Comparison of ENCODE assay signal across 35 mouse cellular contexts in the genomic region with DNA sequence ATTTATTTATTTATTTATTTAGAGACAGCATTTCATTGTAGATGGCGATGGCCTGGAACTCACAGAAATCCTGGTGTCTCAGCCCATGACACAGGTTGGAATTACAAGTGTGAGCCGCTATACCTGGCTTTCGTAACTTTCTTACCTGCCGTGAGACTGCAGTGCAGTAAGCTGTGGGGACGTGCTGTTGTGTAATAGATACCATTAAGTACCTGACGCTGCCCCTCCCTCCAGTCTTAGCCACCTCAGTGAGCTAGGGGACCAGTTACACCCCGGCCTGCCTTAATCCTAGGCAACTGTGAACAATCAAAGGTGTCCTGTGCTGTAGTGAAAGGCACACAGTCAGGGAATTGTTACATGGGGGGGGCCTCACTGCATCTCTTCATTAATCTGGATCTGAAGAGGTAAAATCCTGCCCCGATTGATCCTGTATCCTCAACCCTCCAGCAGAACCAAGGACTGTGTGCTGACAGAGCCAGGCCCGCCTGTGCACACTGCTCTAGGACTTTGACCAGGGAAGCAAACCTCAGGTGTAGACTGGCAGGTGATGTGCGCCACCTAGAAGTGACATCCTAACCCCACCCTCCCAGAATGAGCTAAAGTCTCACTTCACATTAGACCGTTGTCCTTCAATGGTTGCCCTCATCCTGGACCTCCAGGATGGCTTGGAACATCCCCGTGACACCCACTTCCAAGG. TPM values are rescaled to one million over a fixed set of nuclear protein-coding genes. Genes with fewer than 3 reads are reported as not detected.
A peak's percentile ranks its signal among the peaks of the same experiment; 100 is the strongest.
DNase-seq lines count a peak whose midpoint lies in the region; ATAC-seq and TF ChIP-seq lines count a peak whose summit lies in the region.
"Had no signal": no experiment of that assay in that cellular context is flagged by ENCODE, and none has a peak within 500 bp of the region (broad histone marks: within the 10 kb centered on the region; RNA-seq: fewer than 3 reads in every experiment).

No protein-coding gene starts in this region.

- no peak for TF ChIP-seq CTCF in forebrain, postnatal 0 days (IDR thresholded peaks at IDR 0.05; ENCODE audit: low read depth)

- no peak overlapping the region for H3K4me2 ChIP-seq in forebrain, postnatal 0 days (ENCODE audit: low read depth)
- no peak overlapping the region for H3K4me2 ChIP-seq in lung, embryonic 16.5 days (ENCODE audit: low read depth, low read length)
- H3K4me2 ChIP-seq in intestine, embryonic 16.5 days (ENCODE audit: low read depth, low read length): no peak overlapping the region
- H3K4me2 ChIP-seq: forebrain, embryonic 15.5 days; heart, embryonic 13.5 days; hindbrain, embryonic 14.5 days; liver, embryonic 15.5 days; midbrain, embryonic 15.5 days; stomach, embryonic 15.5 days had no signal

- DNase-seq in forebrain, embryonic 10.5 days (ENCODE audit: extremely low spot score, low spot score): no peak
- DNase-seq in forebrain, postnatal 0 days: no peak
- DNase-seq in lung, postnatal 10 days: no peak
- DNase-seq in yolk sac, embryonic 10.5 days (ENCODE audit: low spot score): peak; percentile 48
- no peak for DNase-seq in neural tube, embryonic 10.5 days (ENCODE audit: extremely low spot score, low spot score)
- DNase-seq: adrenal gland, adult 8-10 months; cerebellum, adult 8-10 months; cerebellum, postnatal 25 days; gastrocnemius, adult 2 months; gastrocnemius, postnatal 36 days; heart, postnatal 10 days; kidney, adult 2 months; kidney, postnatal 36 days; right cerebral cortex, postnatal 4 days had no signal

- H3K27ac ChIP-seq in forebrain, embryonic 10.5 days: peak overlapping the region; percentile 32
- H3K27ac ChIP-seq in forebrain, postnatal 0 days (ENCODE audit: low read depth, low read length): no peak overlapping the region
- H3K27ac ChIP-seq in lung, embryonic 16.5 days (ENCODE audit: low read length): no peak overlapping the region
- H3K27ac ChIP-seq in intestine, embryonic 16.5 days (ENCODE audit: low read length): peak overlapping the region; percentile 69
- H3K27ac ChIP-seq: gastrocnemius, adult 2 months; heart, embryonic 13.5 days; left cerebral cortex, adult 2 months; stomach, embryonic 15.5 days had no signal

- no peaks in the 10 kb centered on the region for H3K9me3 ChIP-seq in forebrain, embryonic 10.5 days
- H3K9me3 ChIP-seq in forebrain, postnatal 0 days (ENCODE audit: low read length): no peaks in the 10 kb centered on the region
- no peaks in the 10 kb centered on the region for H3K9me3 ChIP-seq in lung, embryonic 16.5 days (ENCODE audit: control insufficient read depth, low read length)
- no peaks in the 10 kb centered on the region for H3K9me3 ChIP-seq in intestine, embryonic 16.5 days (ENCODE audit: control insufficient read depth, low read length)
- H3K9me3 ChIP-seq: forebrain, embryonic 15.5 days; heart, embryonic 13.5 days; liver, embryonic 15.5 days; midbrain, embryonic 15.5 days; stomach, embryonic 15.5 days had no signal

- WGBS in forebrain, embryonic 10.5 days: 84% methylated on average over 12 of the region's 12 CpGs
- WGBS in forebrain, postnatal 0 days: 89% methylated on average over 12 of the region's 12 CpGs
- WGBS in lung, embryonic 16.5 days: 65% methylated on average over 12 of the region's 12 CpGs
- 68% methylated on average over 12 of the region's 12 CpGs for WGBS in intestine, embryonic 16.5 days

- no peak for ATAC-seq in forebrain, postnatal 0 days
- 0 out of 2 replicates have a peak, but pooled peaks have one; percentile 22 for ATAC-seq in lung, embryonic 16.5 days (ENCODE audit: low read depth)
- peak; percentile 78 for ATAC-seq in intestine, embryonic 16.5 days
- ATAC-seq: forebrain, embryonic 15.5 days; midbrain, embryonic 15.5 days had no signal

- H3K9ac ChIP-seq in forebrain, postnatal 0 days: no peak overlapping the region
- H3K9ac ChIP-seq in lung, embryonic 16.5 days (ENCODE audit: low read length): no peak overlapping the region
- no peak overlapping the region for H3K9ac ChIP-seq in intestine, embryonic 16.5 days (ENCODE audit: low read depth, low read length)
- H3K9ac ChIP-seq: forebrain, embryonic 15.5 days; heart, embryonic 13.5 days; hindbrain, embryonic 14.5 days; liver, embryonic 15.5 days; midbrain, embryonic 15.5 days; stomach, embryonic 15.5 days had no signal

- no peak overlapping the region for H3K4me3 ChIP-seq in forebrain, embryonic 10.5 days
- H3K4me3 ChIP-seq in forebrain, postnatal 0 days (ENCODE audit: low read depth, low read length): no peak overlapping the region
- H3K4me3 ChIP-seq in lung, embryonic 16.5 days (ENCODE audit: low read length): no peak overlapping the region
- H3K4me3 ChIP-seq in intestine, embryonic 16.5 days (ENCODE audit: low read length): no peak overlapping the region
- H3K4me3 ChIP-seq: forebrain, embryonic 15.5 days; gastrocnemius, adult 2 months; heart, embryonic 13.5 days; layer of hippocampus, adult 2 months; left cerebral cortex, adult 2 months; liver, embryonic 15.5 days; midbrain, embryonic 15.5 days; stomach, embryonic 15.5 days had no signal

- peaks cover 41% of the 10 kb centered on the region for H3K4me1 ChIP-seq in forebrain, embryonic 10.5 days
- peaks cover 5% of the 10 kb centered on the region; the same call in 1 of the 2 replicates for H3K4me1 ChIP-seq in forebrain, postnatal 0 days (ENCODE audit: insufficient read depth)
- peaks cover 12% of the 10 kb centered on the region for H3K4me1 ChIP-seq in lung, embryonic 16.5 days (replicated peaks; ENCODE audit: control insufficient read depth, insufficient read depth, low read length)
- peaks cover 21% of the 10 kb centered on the region for H3K4me1 ChIP-seq in intestine, embryonic 16.5 days (ENCODE audit: control insufficient read depth, insufficient read depth, low read length)

- H3K27me3 ChIP-seq in forebrain, embryonic 10.5 days (ENCODE audit: poor library complexity, severe bottlenecking): no peaks in the 10 kb centered on the region
- no peaks in the 10 kb centered on the region for H3K27me3 ChIP-seq in forebrain, postnatal 0 days (ENCODE audit: insufficient read depth, low read length)
- no peaks in the 10 kb centered on the region for H3K27me3 ChIP-seq in lung, embryonic 16.5 days (ENCODE audit: control insufficient read depth, insufficient read depth, low read depth, low read length)
- H3K27me3 ChIP-seq in intestine, embryonic 16.5 days (replicated peaks; ENCODE audit: control insufficient read depth, insufficient read depth, low read length): no peaks in the 10 kb centered on the region
- H3K27me3 ChIP-seq: forebrain, embryonic 15.5 days; heart, embryonic 13.5 days; liver, embryonic 15.5 days; midbrain, embryonic 15.5 days; stomach, embryonic 15.5 days had no signal

- H3K36me3 ChIP-seq in forebrain, embryonic 10.5 days (replicated peaks): no peaks in the 10 kb centered on the region
- no peaks in the 10 kb centered on the region for H3K36me3 ChIP-seq in forebrain, postnatal 0 days (ENCODE audit: insufficient read depth)
- no peaks in the 10 kb centered on the region for H3K36me3 ChIP-seq in lung, embryonic 16.5 days (ENCODE audit: control insufficient read depth, insufficient read depth, low read length)
- no peaks in the 10 kb centered on the region for H3K36me3 ChIP-seq in intestine, embryonic 16.5 days (ENCODE audit: control insufficient read depth, insufficient read depth, low read length)
- H3K36me3 ChIP-seq: forebrain, embryonic 15.5 days; G1E; heart, embryonic 13.5 days; liver, embryonic 15.5 days; midbrain, embryonic 15.5 days; stomach, embryonic 15.5 days had no signal

RNA-seq across cellular contexts. Expression of a gene that starts 21.9 kb away (rescaled TPM):
- polyA plus RNA-seq in forebrain, embryonic 10.5 days (2016; fragmentation: Nextera tagmentation; extraction: Ambion mirVana): not detected in 2 replicates
- not detected in 2 replicates for total RNA-seq in forebrain, postnatal 0 days (2014; rRNA removed)
- 0.24 TPM in 1 of 2 replicates, not detected in the other for polyA plus RNA-seq in forebrain, postnatal 0 days (2015; fragmentation: Nextera tagmentation; extraction: Ambion mirVana)
- polyA plus RNA-seq in lung, embryonic 16.5 days (2015; fragmentation: Nextera tagmentation; extraction: Ambion mirVana): not detected in 2 replicates
- polyA plus RNA-seq in intestine, embryonic 16.5 days (2015; fragmentation: Nextera tagmentation; extraction: Ambion mirVana): 2.1 and 3.0 TPM in 2 replicates
- total RNA-seq: adrenal gland, adult 8-10 months; G1E; gastrocnemius, adult 2 months; gastrocnemius, postnatal 36 days; heart, adult 8-10 months; heart, postnatal 10 days; hematopoietic stem cell, adult 5-6 weeks; layer of hippocampus, adult 2 months; layer of hippocampus, postnatal 14 days; left cerebral cortex, adult 2 months; left cerebral cortex, postnatal 25 days; neutrophil, adult 5-6 weeks had no signal
- polyA plus RNA-seq: embryonic facial prominence, embryonic 11.5 days; forebrain, embryonic 15.5 days; G1E; heart, embryonic 13.5 days; hindbrain, embryonic 14.5 days; kidney, embryonic 16.5 days; limb, embryonic 14.5 days; liver, embryonic 15.5 days; midbrain, embryonic 15.5 days; neural tube, embryonic 11.5 days; urinary bladder, adult 2 months had no signal

RNA-seq across cellular contexts. Expression of a gene that starts 30.3 kb away (rescaled TPM):
- 0.28 and 0.37 TPM in 2 replicates for polyA plus RNA-seq in forebrain, embryonic 10.5 days (2016; fragmentation: Nextera tagmentation; extraction: Ambion mirVana)
- not detected in 2 replicates for total RNA-seq in forebrain, postnatal 0 days (2014; rRNA removed)
- 0.13 and 0.25 TPM in 2 replicates for polyA plus RNA-seq in forebrain, postnatal 0 days (2015; fragmentation: Nextera tagmentation; extraction: Ambion mirVana)
- 0.28 and 0.55 TPM in 2 replicates for polyA plus RNA-seq in lung, embryonic 16.5 days (2015; fragmentation: Nextera tagmentation; extraction: Ambion mirVana)
- polyA plus RNA-seq in intestine, embryonic 16.5 days (2015; fragmentation: Nextera tagmentation; extraction: Ambion mirVana): 157 and 177 TPM in 2 replicates
- total RNA-seq: gastrocnemius, adult 2 months; gastrocnemius, postnatal 36 days; layer of hippocampus, adult 2 months; layer of hippocampus, postnatal 14 days; left cerebral cortex, adult 2 months; left cerebral cortex, postnatal 25 days; neutrophil, adult 5-6 weeks had no signal
- polyA plus RNA-seq: G1E; urinary bladder, adult 2 months had no signal

Comparison
In these comparisons a context has a peak if more than half of its experiments do, and no peak if none do; other contexts are left out.
1. H3K27ac ChIP-seq: peak in forebrain, embryonic 10.5 days (single experiment) and intestine, embryonic 16.5 days (single experiment); none in forebrain, postnatal 0 days (single experiment) and lung, embryonic 16.5 days (single experiment).
2. RNA of a gene that starts 30.3 kb away (polyA plus RNA-seq): 157 to 177 TPM in intestine, embryonic 16.5 days; 0.28 to 0.37 TPM in forebrain, embryonic 10.5 days, 0.28 to 0.55 TPM in lung, embryonic 16.5 days and 0.13 to 0.25 TPM in forebrain, postnatal 0 days; every median in the first group is over 100 times any median in the second.